Mouse (Mus musculus) common myeloid progenitor, adult 5-6 weeks (primary cell): ENCODE measurements around the gene Rbfox3. TPM values are rescaled to one million over a fixed set of nuclear protein-coding genes. Genes with fewer than 3 reads are reported as not detected.
A peak's percentile ranks its signal among the peaks of the same experiment; 100 is the strongest.

Experiments used
- ATAC-seq: replicated peaks from 2 replicates; pipeline ENCODE4 v1.8.0; 2016; ENCODE audit warnings: low read depth, mild to moderate bottlenecking, moderate TSS enrichment, inconsistent platforms; ENCODE audit not compliant: poor library complexity, severe bottlenecking
- total RNA-seq: library from RNA; stranded (forward); fragments of 200-1000, 187-1606 nt; gene quantifications from 2 replicates; pipeline ENCODE4 v1.2.3, GENCODE M21; 2017

The Rbfox3 gene
- total RNA-seq, 1 experiment from 2014 or later, result not detected

- no peak for ATAC-seq
Measured at GRCm38 (mm10) chr11:118576611-118577010, 334.8 kb downstream of the Rbfox3 start.

- ATAC-seq, result no peak
Measured at GRCm38 (mm10) chr11:118574418-118574817, 337.0 kb downstream of the Rbfox3 start.

GRCm38 (mm10) chr11:118573569-118573968, 337.8 kb downstream of the Rbfox3 start:
- ATAC-seq, result 0 out of 2 replicates have a peak, but pooled peaks have one; percentile 18

GRCm38 (mm10) chr11:118573000-118573399, 338.4 kb downstream of the Rbfox3 start:
- ATAC-seq, result no peak

GRCm38 (mm10) chr11:118570164-118570563, 341.2 kb downstream of the Rbfox3 start:
- no peak for ATAC-seq

GRCm38 (mm10) chr11:118569571-118570062, 341.8 kb downstream of the Rbfox3 start:
- no peak for ATAC-seq

- no peak for ATAC-seq
Measured at GRCm38 (mm10) chr11:118563877-118564276, 347.5 kb downstream of the Rbfox3 start.

- ATAC-seq, result no peak
Measured at GRCm38 (mm10) chr11:118562847-118563246, 348.6 kb downstream of the Rbfox3 start.

- ATAC-seq, result no peak
Measured at GRCm38 (mm10) chr11:118558193-118558592, 353.2 kb downstream of the Rbfox3 start.

- no peak for ATAC-seq
Measured at GRCm38 (mm10) chr11:118555631-118556030, 355.8 kb downstream of the Rbfox3 start.

- 0 out of 2 replicates have a peak, but pooled peaks have one; percentile 37 for ATAC-seq
Measured at GRCm38 (mm10) chr11:118554542-118554941, 356.9 kb downstream of the Rbfox3 start.

- no peak for ATAC-seq
Measured at GRCm38 (mm10) chr11:118553926-118554325, 357.5 kb downstream of the Rbfox3 start.

- ATAC-seq, result no peak
Measured at GRCm38 (mm10) chr11:118553001-118553400, 358.4 kb downstream of the Rbfox3 start.

- no peak for ATAC-seq
Measured at GRCm38 (mm10) chr11:118552478-118552877, 358.9 kb downstream of the Rbfox3 start.

- ATAC-seq, result no peak
Measured at GRCm38 (mm10) chr11:118551705-118552104, 359.7 kb downstream of the Rbfox3 start.

GRCm38 (mm10) chr11:118550773-118551520, 360.4 kb downstream of the Rbfox3 start:
- ATAC-seq, result no peak

GRCm38 (mm10) chr11:118548242-118548641, 363.2 kb downstream of the Rbfox3 start:
- no peak for ATAC-seq

GRCm38 (mm10) chr11:118546269-118546668, 365.1 kb downstream of the Rbfox3 start:
- no peak for ATAC-seq

- no peak for ATAC-seq
Measured at GRCm38 (mm10) chr11:118545690-118546089, 365.7 kb downstream of the Rbfox3 start.

GRCm38 (mm10) chr11:118544564-118544963, 366.8 kb downstream of the Rbfox3 start:
- no peak for ATAC-seq

- ATAC-seq, result no peak
Measured at GRCm38 (mm10) chr11:118542906-118543305, 368.5 kb downstream of the Rbfox3 start.
